Mouse (Mus musculus): ENCODE data around the gene Orm3. TPM values are rescaled to one million over a fixed set of nuclear protein-coding genes. Genes with fewer than 3 reads are reported as not detected.

The Orm3 gene
- total RNA-seq, 2 experiments from 2014 or later: not detected

DNA sequence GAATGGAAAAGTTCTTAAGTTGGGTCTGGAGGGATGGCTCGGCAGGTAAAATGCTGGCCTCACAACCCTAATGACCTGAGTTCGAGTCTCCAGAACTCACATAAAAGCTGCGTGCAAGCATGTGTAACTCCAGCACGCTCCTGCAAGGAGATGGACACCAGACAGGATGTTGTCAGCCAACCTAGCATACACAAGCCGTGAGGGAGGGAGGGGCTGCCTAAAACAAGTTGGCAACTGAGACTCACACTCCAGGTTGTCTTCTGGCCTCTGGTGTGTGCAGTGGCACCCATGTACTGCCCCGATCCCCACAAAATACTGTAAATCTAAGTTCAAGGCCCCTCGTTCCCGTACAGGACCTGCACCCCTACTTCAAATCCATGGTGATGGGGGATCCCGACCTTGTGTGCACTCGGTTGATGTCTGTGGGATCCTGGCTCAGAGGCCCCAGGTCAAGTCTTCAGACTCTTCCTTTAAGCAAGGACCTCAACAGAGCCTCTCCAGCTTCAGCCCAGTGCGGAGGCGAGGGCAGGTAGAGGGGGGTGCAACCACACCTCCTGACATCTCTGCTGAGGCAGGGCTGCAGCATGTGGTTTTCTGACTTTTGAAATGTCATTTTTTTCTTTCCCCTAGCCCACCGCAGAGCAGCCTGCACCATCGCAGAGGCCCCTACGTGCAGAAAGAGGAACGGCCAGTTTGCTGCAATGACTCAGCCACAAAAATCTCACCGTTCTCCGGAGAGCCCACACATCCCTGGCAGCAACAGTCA lies 44.8 kb downstream of the Orm3 start:
- intact Hi-C loops (cut with DNase I): no loop called here

DNA sequence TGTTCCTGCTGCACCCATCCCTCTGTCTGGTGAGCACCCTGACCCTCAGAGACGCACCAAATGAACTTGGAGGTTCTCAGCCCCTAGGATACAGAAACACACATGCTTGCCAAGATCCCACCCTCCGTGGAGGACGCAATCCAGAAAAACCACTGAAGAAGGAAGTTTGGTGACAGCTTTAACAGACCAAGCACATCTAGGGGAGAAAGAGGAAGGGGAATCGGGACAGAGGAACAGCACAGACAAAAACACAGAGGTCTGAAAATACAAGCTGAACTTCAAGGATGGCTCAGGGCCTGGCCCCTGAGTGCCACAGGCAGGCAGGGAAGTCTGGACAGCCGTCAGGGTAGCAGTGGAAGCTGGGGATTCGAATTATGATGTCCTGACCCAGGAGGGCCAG lies 45.7 kb downstream of the Orm3 start:
- intact Hi-C loops (cut with DNase I): no loop called here

More for the DNA sequence above, 44.8 kb downstream of the Orm3 start:
- DNase-seq: no peak

DNA sequence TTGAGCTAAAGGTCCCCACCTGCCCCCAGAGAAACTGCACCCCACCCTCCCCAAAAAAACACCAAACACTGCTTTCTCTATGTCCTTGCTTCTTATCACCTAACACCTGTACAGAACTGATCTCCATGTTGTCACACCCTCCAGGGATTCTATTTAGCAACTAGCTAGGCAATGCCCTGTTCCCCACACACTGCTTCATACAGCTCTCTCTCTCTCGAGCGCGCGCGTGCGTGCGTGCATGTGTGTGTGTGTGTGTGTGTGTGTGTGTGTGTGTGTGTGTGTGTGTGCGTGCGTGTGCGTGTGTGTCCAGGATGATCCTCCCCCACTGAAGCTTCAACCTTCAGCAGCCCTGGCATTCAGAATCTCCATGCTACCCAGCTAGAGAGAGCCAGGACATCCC lies 46.1 kb downstream of the Orm3 start:
- no peak for DNase-seq
- intact Hi-C loops (cut with DNase I): no loop called here

More for the DNA sequence above, 45.7 kb downstream of the Orm3 start:
- no peak for DNase-seq

DNA sequence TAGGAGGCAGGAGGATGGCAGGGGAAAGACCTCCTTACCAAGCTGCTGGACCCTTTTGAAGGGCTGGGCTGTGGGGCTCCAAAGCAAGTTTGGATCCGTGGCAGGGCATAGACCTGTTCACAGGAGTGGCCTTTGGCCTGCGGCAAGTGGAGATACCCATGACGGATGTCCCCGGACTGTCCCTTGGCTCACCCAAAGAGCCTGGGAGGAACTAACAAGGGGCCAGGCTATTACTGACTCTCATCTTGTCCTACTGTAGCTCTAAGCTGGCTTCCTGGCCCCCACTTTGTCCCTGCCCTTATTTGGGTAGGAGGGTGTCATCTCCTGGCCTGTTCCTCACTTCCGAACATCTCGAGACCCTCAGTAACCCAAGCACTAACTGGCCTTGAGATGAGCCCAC lies 46.6 kb downstream of the Orm3 start:
- DNase-seq: no peak
- intact Hi-C loops (cut with DNase I): no loop called here

DNA sequence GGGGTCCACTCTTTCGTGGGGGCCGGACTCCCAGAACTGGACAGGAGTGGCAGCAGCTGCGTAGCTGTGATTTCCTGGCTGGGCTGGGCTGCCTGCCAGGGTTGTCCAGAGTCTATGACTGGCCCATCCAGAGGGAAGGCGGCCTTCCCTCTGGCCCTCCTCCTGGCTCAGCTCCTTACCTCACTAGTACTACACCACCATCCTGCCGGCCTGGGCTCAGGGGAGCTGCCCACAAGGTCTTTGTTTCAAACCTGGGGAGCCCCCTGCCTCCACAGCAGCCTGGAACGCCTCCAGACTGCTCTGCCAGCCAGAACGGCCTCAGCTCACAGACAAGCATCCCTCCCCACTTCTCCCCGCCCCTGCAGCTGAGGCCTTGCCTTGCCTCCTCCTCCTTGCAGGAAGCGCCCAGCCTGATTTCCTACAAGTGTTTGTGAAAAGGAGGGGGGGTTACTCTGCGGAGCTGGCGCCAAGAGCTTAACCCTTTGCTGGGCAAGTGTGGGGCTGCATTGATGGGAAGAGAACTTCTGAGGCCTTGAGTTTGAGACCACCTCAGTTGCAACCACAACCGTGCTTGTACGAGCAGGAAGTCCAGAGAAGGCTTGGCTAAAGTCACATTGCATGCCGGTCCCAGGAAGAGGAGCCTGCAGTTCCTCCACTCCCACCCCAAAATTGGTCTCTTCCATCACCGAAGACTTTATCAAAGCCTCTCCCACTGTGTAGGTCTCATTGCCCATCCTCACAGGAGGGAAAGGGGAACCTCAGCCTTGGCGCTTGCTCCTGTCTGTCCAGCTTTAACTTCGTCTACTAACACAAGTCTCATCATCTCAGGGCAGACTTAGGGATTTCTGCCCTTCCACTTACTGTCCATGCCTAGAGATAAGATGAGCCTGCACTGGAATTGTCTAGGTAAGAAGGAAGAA lies 47.3 kb downstream of the Orm3 start, which contains the start of gene Akna:
Gene Akna, minus strand, starts transcription at position 315 of the 920 bp plus-strand sequence.
- DNase-seq: peak; percentile 93
- intact Hi-C loops (cut with DNase I): no loop called here

DNA sequence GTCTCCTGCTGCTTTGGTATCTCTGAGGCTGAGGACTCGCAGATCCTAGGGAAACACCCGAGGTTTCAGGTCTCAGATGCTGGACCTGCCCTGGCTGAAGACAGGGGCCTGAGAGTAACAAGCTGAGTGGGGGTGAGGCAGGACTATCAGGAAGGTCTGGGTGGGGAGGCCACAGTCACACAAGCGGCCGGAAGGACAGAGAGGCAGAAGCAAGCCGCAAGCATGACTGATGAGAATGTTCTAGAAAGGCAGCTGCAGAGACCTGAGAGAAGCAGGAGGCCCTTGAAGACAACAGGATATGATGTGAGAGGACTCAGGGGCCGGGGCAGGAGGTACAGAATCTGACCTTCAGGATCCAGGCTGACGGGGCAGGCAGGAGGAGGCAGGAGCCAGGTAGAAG lies 48.2 kb downstream of the Orm3 start:
- no peak for DNase-seq
- intact Hi-C loops (cut with DNase I): no loop called here

DNA sequence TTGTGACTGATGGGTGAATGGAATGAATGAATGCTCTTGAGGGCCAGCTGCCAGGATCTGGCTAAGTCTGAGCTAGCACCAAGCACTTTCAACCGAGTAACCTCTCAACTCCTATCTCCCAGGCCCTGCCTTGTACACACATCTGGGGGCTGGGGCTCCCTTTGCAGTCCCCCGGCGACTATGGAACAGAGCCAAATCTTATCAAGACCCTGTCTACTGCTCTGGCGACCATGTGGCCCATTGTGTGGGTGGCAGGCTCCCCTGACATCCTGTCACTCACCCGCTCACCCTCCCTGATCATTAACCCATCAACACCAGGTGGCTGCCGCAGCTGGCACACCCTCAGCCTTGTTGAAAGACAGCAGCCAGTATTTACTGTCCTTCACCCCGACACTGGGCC lies 49.1 kb downstream of the Orm3 start:
- intact Hi-C loops (cut with DNase I): no loop called here
- no peak for DNase-seq

DNA sequence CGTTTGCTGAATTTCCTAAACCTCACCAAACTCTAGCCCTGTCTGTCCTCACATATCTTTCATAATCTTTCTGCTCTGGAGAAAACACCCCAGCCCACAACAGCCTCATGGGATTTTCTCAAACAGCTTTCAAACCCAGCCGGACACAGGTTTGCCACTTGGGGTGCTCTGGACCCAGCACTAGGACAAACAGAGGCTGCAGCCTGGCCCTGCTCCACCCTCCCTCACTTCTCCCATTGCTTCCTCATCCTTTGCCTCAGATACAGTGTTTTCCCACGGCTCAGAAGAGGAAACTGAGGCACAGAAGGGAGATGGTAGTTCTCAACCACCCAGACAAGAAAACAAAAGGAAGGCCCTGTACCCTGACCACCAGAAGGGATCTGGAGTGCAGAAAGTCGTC lies 49.7 kb downstream of the Orm3 start:
- DNase-seq: no peak
- intact Hi-C loops (cut with DNase I): no loop called here

DNA sequence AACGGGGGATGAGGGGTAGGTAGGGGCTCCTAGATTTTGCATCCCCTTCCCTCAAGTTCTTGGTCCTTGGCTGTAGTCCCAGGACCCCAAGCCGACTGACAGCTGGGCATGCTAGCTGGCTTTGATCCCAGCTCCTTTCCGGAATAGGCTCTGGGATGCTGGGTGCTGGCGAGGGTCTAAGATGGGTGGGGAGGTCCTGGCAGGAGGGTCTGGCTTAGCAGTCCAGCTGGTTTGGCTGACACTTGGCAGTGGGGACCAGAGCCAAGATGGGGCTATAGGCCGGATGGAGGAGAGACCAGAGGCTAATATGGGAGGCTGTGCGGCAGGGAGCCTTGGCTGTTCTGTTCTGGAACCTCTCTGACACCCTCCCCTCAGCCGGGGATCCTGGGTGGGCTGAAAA lies 52.3 kb downstream of the Orm3 start:
- peak; percentile 94 for DNase-seq
- intact Hi-C loops (cut with DNase I): no loop called here

DNA sequence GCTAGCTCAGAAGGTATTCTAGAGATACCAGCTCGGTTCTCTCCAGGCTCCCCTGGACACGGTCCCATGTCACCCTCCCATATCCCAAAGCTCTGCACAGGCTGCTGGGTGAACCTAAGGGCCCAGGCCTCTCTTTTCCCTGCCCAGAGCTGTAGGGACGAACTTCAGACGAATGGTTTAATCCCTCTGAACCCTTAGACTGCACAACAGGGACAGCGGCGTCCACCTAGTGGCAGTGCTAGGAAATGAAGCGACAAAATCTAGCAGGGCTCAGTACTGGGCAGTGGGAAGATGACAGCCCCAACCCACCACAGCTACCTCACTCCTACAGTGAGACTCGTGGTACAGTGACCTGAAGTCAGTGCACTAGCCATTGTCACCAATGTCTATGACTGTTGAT lies 52.7 kb downstream of the Orm3 start:
- DNase-seq: peak; percentile 70
- intact Hi-C loops (cut with DNase I): no loop called here

Other genes with a start within 250 kb of the Orm3 start
- gene Ambp, start 201.4 kb upstream of the Orm3 start, total RNA-seq (2021): not detected
- not detected for gene Kif12, start 184.0 kb upstream of the Orm3 start, total RNA-seq (2021)
- 1 to 10 TPM; 2.5 to 3.1 TPM for gene Col27a1, start 142.2 kb upstream of the Orm3 start, total RNA-seq (2021)
- not detected for gene Orm1, start 11.6 kb upstream of the Orm3 start, total RNA-seq (2021)
- not detected for gene Orm2, start 6.3 kb downstream of the Orm3 start, total RNA-seq (2021)
- gene Akna, start 47.2 kb downstream of the Orm3 start, total RNA-seq (2021): 1 to 10 TPM; 6.1 to 6.9 TPM
- 10 to 100 TPM; 24.9 to 28.6 TPM for gene Whrn, start 139.8 kb downstream of the Orm3 start, total RNA-seq (2021)
- gene Atp6v1g1, start 188.6 kb downstream of the Orm3 start, total RNA-seq (2021): 100 to 1,000 TPM; 142 to 154 TPM
- gene Tmem268, start 202.6 kb downstream of the Orm3 start, total RNA-seq (2021): 1 to 10 TPM; 3.9 to 4.4 TPM
- not detected for gene Gm11213, start 249.1 kb downstream of the Orm3 start, total RNA-seq (2021)